Mouse (Mus musculus): ENCODE data around the gene Arid4a.

The Arid4a gene

DNA sequence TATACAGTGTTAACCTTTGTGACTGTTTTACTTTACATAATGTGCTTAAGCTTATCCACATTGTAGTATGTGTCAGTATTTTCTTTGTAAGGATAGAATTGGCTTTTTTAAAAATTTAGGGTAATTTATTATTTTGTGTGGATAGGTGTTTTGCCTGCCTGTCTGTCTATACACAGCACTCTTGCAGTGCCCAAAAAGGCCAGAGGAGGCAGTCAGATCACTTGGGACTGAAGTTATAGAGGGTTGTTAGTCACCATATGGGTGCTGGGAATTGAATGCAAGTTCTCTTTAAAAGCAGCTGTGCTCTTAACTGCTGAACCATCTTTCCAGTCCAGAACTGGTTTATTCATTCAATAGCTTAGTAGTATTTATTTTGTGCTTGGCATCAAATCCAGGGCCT is 125.4 kb downstream of the Arid4a start:
- DNase-seq (ENCODE audit: low spot score in 2 of 2), result no peak

DNA sequence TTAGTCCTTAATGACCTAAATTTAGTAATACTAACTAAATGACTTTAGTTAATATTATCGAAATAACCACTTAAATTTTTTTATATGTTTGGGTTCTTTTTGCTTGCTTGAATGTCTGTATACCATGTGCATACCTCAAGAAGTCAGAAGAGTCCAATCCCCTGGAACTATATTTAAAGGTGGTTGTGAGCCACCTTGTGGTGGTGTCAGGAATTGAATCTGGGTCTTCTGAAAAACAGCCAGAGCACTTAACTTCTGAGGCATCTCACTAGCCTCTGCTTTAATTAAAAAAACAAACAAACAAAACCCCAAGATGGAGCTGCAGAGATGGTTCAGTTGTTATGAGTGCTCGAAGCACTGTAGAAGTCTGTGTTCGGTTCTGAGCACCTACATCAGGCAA is 131.9 kb downstream of the Arid4a start:
- DNase-seq (ENCODE audit: low spot score in 2 of 2), result peak in 1 of 2 experiments; percentile 20
